Mouse (Mus musculus): ENCODE measurements around the gene Smim23. TPM values are rescaled to one million over a fixed set of nuclear protein-coding genes. Genes with fewer than 3 reads are reported as not detected.

Gene Smim23
- total and polyA plus RNA-seq, 2 experiments from 2014 or later: not detected

- no peaks in the 10 kb centered on the region for H3K4me1 ChIP-seq (ENCODE audit: insufficient read depth, low read length)
- H3K9me3 ChIP-seq (ENCODE audit: low read length): no peaks in the 10 kb centered on the region
- WGBS: 83% methylated on average over 12 of the region's 12 CpGs
- no peak overlapping the region for H3K9ac ChIP-seq (replicated peaks; ENCODE audit: low read length, poor library complexity, severe bottlenecking)
- no peak overlapping the region for H3K27ac ChIP-seq (ENCODE audit: low read depth, low read length)
- no peaks in the 10 kb centered on the region for H3K36me3 ChIP-seq (ENCODE audit: insufficient read depth, low read length)
- no peak overlapping the region for H3K4me2 ChIP-seq (ENCODE audit: low read depth, low read length, poor library complexity, severe bottlenecking)
- DNase-seq (ENCODE audit: low spot score) (no peak), ATAC-seq (ENCODE audit: low FRiP score) (no peak)
- no peaks in the 10 kb centered on the region for H3K27me3 ChIP-seq (ENCODE audit: insufficient read depth, low read length)
- TF ChIP-seq CTCF (IDR thresholded peaks at IDR 0.05): no peak
- H3K4me3 ChIP-seq (ENCODE audit: low read depth, low read length): no peak overlapping the region
Observed at GRCm38 (mm10) chr11:32768642-32769343, 55.6 kb downstream of the Smim23 start.

Other genes with a start within 250 kb of the Smim23 start
- gene Fbxw11, start 181.9 kb downstream of the Smim23 start, total RNA-seq (2014; rRNA removed): 130 and 140 TPM in 2 replicates
- gene Fbxw11, start 181.9 kb downstream of the Smim23 start, polyA plus RNA-seq (2015; fragmentation: Nextera tagmentation; extraction: Ambion mirVana): 97.1 and 100 TPM in 2 replicates

Measured in midbrain, postnatal 0 days (tissue).